Comparison of ENCODE assay signal across 18 mouse cellular contexts in the genomic region with DNA sequence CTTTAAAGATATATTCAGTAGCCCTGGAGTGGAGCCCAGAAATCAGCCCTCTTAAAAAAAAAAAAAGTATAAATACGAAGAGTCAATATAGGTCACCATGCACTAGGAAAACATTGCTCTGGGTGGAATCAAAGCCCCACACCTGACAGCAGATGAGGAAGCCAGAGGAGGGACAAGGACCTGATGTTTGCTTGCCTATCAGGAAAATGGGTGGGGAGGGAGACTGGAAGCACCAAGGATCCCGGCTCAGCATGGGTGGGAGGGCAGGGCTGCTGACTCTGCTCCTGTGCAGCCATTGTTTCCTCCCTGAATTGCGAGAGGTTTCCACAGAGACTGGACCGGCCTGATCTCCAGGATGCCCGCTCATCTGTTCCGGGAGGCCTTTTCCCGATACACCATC.
"Had no signal": no experiment of that assay in that cellular context is flagged by ENCODE, and none has a peak within 500 bp of the region (broad histone marks: within the 10 kb centered on the region; RNA-seq: fewer than 3 reads in every experiment).

No protein-coding gene starts in this region.

- H3K27me3 ChIP-seq: kidney, embryonic 15.5 days; limb, embryonic 12.5 days; limb, embryonic 15.5 days; midbrain, embryonic 12.5 days; midbrain, embryonic 15.5 days; neural tube, embryonic 13.5 days had no signal

- H3K9ac ChIP-seq: kidney, embryonic 15.5 days; limb, embryonic 12.5 days; limb, embryonic 15.5 days; liver, embryonic 14.5 days; liver, postnatal 0 days; lung, embryonic 14.5 days; midbrain, embryonic 12.5 days; midbrain, embryonic 15.5 days; neural tube, embryonic 13.5 days had no signal

- ATAC-seq: liver, postnatal 0 days; lung, postnatal 0 days; midbrain, embryonic 15.5 days had no signal

- H3K4me2 ChIP-seq: kidney, embryonic 15.5 days; limb, embryonic 12.5 days; limb, embryonic 15.5 days; liver, embryonic 11.5 days; lung, embryonic 14.5 days; midbrain, embryonic 12.5 days; midbrain, embryonic 15.5 days; neural tube, embryonic 13.5 days had no signal

- DNase-seq: kidney, adult 11 months; kidney, adult 8-10 months; kidney, postnatal 10 days; kidney, postnatal 36 days; left cerebral cortex, postnatal 4 days; liver, postnatal 0 days; lung, embryonic 14.5 days; thymus, postnatal 25 days had no signal

- H3K27ac ChIP-seq: kidney, embryonic 15.5 days; limb, embryonic 12.5 days; limb, embryonic 15.5 days; liver, embryonic 14.5 days; macrophage; midbrain, embryonic 12.5 days; midbrain, embryonic 15.5 days; neural tube, embryonic 13.5 days had no signal

- H3K36me3 ChIP-seq: kidney, embryonic 15.5 days; limb, embryonic 12.5 days; midbrain, embryonic 12.5 days; midbrain, embryonic 15.5 days; neural tube, embryonic 13.5 days had no signal

- H3K9me3 ChIP-seq: kidney, embryonic 15.5 days; limb, embryonic 15.5 days; midbrain, embryonic 12.5 days; midbrain, embryonic 15.5 days had no signal

- H3K4me1 ChIP-seq: limb, embryonic 15.5 days; midbrain, embryonic 15.5 days had no signal

- H3K4me3 ChIP-seq: kidney, embryonic 15.5 days; limb, embryonic 12.5 days; limb, embryonic 15.5 days; midbrain, embryonic 12.5 days; midbrain, embryonic 15.5 days; neural tube, embryonic 13.5 days had no signal
